Mouse (Mus musculus) neutrophil, adult 65 days (primary cell): ENCODE data around the gene Dcaf7. TPM values are rescaled to one million over a fixed set of nuclear protein-coding genes. Genes with fewer than 3 reads are reported as not detected.

Source experiments
- total RNA-seq: library from RNA; stranded (reverse); gene quantifications from 2 replicates; pipeline ENCODE4 v1.2.4, GENCODE M21; 2023

Dcaf7 gene
- 43.3 and 48.1 TPM in 2 replicates for total RNA-seq

DNA sequence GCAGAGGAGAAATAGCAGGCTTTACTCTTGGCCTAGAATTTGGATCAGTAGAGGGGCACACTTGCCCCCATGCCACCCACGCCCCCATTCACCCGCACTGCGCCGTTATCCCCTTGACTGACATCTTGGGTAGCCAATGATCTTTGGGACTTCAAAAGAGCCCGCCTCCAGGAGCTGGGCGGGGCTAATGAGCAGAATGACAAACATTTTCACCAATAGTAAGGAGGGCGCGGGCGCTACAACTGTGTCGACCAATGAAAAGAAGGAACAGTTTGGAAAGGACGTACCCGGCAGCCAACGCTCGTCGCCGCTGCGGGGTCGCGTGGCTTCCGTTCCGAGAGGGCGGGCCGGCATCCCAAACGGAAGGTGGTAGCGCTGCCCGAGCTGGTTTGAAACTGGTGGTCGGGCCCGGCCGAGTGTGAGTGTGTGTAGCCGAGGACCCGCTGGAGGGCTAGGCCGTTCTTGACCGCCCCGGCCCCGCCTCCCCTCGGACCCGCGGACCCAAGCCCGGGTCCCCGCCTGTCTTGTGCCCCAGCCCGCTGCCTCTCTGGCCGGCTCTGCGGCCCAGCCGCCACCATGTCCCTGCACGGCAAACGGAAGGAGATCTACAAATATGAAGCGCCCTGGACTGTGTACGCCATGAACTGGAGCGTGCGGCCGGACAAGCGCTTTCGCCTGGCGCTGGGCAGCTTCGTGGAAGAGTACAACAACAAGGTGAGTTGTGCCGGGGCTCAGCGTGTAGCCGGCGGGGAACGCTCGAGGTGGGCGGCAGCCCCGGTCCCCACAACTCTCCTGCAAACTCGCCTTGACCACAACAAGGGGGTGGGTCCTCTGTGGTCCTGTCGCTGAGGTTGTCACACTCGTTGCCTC lies at the start of gene Dcaf7:
TSS of gene Dcaf7 (plus strand) at position 325 of the 870 bp plus-strand sequence.

DNA sequence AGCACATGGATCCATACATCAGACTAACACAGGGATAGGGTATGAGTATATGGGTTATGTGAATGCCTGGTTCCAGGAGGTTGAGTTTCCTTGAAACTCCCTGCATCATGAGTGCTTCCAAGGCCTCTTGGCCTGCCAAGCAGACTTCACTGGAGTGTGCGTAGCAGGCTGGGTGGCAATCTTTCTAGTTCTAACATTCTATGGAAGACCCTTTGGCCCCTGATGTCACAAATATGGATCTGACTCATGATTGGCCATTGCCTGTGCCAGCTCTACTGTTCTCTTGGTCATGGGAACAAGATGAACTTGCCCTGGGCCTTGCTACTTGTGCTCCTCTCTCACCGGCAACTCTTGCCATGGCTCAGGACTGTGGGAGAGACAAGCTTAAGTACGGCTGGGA lies 42.3 kb upstream of the Dcaf7 start, which contains the start of gene Ace3:
TSS of gene Ace3 (plus strand) at position 301 of the 400 bp plus-strand sequence.

GRCm38 (mm10) chr11:106007821-106008220 lies 28.9 kb upstream of the Dcaf7 start, which contains the start of gene Kcnh6:
Gene Kcnh6 (plus strand): TSS chr11:106008124.

GRCm38 (mm10) chr11:106065923-106066571 lies 29.4 kb downstream of the Dcaf7 start, which contains the start of gene Taco1:
Gene Taco1 (plus strand): TSS chr11:106066061.

DNA sequence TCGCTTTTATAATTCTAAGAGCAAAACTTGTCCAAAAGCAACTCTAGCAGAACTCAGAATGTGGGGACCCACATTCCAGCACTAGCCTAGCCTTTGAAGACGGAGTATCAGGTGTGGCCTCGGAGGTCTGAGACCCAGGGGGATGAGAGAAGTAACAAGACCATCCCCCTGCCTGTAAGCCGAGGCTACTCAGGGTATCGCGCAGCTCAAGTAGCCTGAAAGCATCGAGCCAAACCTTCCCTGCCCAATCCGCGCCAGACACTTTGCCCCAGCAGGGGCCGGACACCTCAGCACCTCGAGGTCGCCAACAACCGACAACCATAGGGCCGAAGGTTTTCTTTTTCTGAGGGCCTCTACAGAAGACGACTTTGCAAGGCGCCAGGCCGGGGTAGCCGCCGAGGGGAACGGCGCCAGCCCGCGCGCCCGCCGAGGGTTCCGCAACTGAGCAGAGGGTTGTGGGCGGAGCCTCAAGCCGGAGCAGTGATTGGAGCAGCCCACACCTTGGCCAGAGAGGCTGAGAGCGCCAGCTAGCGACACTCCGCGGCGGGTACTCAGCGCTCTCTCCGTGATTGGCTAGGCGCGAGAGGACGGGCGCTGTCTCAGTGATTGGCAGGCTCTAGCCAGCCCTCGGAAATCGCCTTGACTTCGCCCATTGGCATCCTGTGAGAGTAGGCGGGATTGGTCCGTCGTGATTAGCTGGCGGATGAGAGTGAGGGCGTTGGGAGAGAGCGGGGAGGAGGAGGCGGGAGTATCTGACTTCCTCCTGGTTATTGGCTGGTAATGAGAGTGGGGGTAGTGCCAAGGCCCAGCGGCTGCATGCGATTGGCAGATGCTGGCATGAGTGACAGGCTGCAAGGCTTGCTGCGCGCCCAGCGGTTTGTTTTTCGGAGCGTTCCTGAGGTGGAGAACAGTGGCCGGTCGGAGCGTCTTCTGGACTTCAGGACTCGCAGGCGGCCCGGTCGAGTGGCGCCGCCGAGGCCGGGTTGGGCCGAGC lies 47.3 kb downstream of the Dcaf7 start, which contains the start of gene Map3k3:
TSS of gene Map3k3 (plus strand) at position 906 of the 994 bp plus-strand sequence.

Other genes with a start within 250 kb of the Dcaf7 start
- gene Cyb561, start 83.5 kb upstream of the Dcaf7 start, total RNA-seq: 0.20 TPM in 1 of 2 replicates, not detected in the other
- gene Ace, start 68.9 kb upstream of the Dcaf7 start, total RNA-seq: 0.73 and 2.0 TPM in 2 replicates
- gene Ace3, start 42.2 kb upstream of the Dcaf7 start, total RNA-seq: not detected in 2 replicates
- gene Kcnh6, start 28.7 kb upstream of the Dcaf7 start, total RNA-seq: not detected in 2 replicates
- gene Taco1, start 29.2 kb downstream of the Dcaf7 start, total RNA-seq: 3.5 and 4.1 TPM in 2 replicates
- gene Map3k3, start 47.7 kb downstream of the Dcaf7 start, total RNA-seq: 193 and 212 TPM in 2 replicates
- gene Gm10840, start 124.0 kb downstream of the Dcaf7 start, total RNA-seq: 2.3 and 4.2 TPM in 2 replicates
- gene Limd2, start 124.0 kb downstream of the Dcaf7 start, total RNA-seq: 392 and 416 TPM in 2 replicates
- gene Strada, start 165.3 kb downstream of the Dcaf7 start, total RNA-seq: 19.7 and 23.4 TPM in 2 replicates
- 22.5 and 24.8 TPM in 2 replicates for gene Ccdc47, start 179.5 kb downstream of the Dcaf7 start, total RNA-seq
- 35.1 and 40.9 TPM in 2 replicates for gene Ddx42, start 180.1 kb downstream of the Dcaf7 start, total RNA-seq
- gene Ftsj3, start 219.2 kb downstream of the Dcaf7 start, total RNA-seq: 11.2 and 27.4 TPM in 2 replicates
- gene Psmc5, start 219.3 kb downstream of the Dcaf7 start, total RNA-seq: 26.6 and 32.7 TPM in 2 replicates
- gene Smarcd2, start 236.1 kb downstream of the Dcaf7 start, total RNA-seq: 74.7 and 86.4 TPM in 2 replicates
- gene Tcam1, start 239.8 kb downstream of the Dcaf7 start, total RNA-seq: 0.16 TPM in 1 of 2 replicates, not detected in the other